Mouse (Mus musculus): ENCODE measurements around the gene Krtap3-1.
"Not testable (repeated sequence)": the region's sequence is repeated elsewhere in the genome, so short reads cannot be mapped to it uniquely, and the experiment has no call there.

Gene Krtap3-1

DNA sequence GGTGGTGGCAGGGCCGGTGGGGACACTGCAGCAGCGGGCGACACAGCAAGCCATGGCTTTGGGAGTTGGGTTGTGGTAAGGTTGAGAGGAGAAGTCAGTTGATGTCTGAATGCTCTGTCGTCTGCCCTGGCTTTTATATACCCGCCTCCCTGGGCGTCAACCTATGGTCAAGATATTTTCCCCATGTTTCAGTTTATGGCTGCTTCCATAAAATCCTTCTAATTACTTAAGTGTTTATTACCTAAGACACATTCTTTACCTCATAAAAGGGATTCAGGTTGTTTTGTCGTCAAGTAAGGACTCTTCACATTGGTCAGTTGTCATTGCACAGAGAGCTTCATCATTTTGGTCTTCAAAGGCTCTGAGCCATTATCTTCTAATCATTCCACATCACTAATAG, at the start of gene Krtap3-1:
Gene Krtap3-1 (minus strand): TSS at position 101 of the 400 bp plus-strand sequence.
- no peak for DNase-seq (ENCODE audit: low read depth)

DNA sequence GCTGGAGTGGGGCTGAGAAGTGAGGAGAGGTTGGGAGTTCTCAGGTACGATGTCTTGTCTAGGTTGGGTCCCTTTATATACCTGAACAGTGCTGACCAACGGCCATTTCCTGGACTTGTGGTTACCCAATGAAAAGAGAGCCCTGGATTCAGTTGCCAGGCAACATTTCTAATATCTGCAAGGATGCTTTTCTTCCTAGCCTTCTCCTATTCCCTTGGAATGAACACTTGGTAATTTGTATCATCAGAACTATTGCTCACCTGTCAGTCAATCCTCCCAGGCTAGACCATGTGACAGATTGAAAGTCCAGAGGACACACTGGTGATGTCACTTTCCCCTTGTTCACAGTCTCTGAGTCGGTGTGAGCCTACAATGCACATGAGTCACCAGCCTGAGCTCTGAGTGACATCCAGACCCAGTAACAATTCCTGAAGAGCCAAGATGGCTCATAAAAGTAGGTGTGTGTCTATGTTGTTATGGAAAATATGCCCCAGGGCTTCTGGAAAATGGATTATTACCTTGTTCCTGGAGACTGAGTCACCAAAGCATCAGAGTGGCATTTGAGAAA, 48.5 kb upstream of the Krtap3-1 start, which contains the start of gene Krtap2-4:
Gene Krtap2-4 (minus strand): TSS at position 51 of the 568 bp plus-strand sequence.
- DNase-seq (ENCODE audit: low read depth), result no peak

- DNase-seq (ENCODE audit: low read depth), result not testable (repeated sequence)
Observed at GRCm38 (mm10) chr11:99610089-99610488, 43.7 kb upstream of the Krtap3-1 start, which contains the start of gene Gm11937. TSS of gene Gm11937 (minus strand) at chr11:99610189.

GRCm38 (mm10) chr11:99609126-99609525, 42.7 kb upstream of the Krtap3-1 start:
- DNase-seq (ENCODE audit: low read depth), result no peak

DNA sequence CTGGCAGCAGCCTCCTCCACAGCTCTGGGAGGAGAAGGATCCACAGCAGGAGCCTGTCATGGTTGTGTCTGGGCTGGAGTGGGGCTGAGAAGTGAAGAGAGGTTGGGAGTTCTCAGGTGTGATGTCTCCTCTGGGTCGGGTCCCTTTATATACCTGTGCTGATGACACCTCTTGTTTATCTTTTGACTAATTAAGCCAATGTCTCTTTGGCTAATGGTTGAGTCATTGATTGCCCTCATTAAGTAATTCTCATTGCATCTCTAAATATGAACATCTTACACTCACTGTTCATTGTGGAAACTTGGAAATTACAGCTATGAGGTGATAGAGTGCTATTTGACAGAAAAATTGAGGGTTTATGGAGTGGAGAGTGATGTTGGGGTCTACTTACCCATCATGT, 36.8 kb upstream of the Krtap3-1 start, which contains the start of gene Gm11938:
Gene Gm11938 (minus strand): TSS at position 101 of the 400 bp plus-strand sequence.
- DNase-seq (ENCODE audit: low read depth), result not testable (repeated sequence)

DNA sequence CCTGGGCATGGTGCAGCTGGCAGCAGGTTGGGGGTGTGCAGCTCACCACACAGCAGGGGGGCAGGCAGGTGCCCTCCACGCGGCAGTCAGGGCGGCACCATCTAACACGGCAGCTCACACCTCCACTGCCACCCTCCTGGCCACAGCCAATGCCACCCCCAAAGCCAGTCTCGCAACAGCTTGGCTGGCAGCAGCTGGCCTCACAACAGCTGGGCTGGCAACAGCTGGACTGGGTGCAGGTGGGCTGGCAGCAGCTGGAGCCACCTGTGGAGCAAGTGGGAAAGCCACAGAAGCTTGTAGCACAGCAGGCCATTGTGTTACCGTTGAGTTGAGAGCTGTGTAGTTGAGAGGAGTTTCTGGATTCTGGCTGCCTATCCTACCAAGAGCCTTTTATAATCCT, 31.3 kb upstream of the Krtap3-1 start, which contains the start of gene Krtap9-3:
Gene Krtap9-3 (minus strand): TSS at position 364 of the 400 bp plus-strand sequence.
- DNase-seq (ENCODE audit: low read depth), result not testable (repeated sequence)

- DNase-seq (ENCODE audit: low read depth), result no peak
Observed at GRCm38 (mm10) chr11:99590981-99591380, 24.6 kb upstream of the Krtap3-1 start, which contains the start of gene Krtap1-3. TSS of gene Krtap1-3 (minus strand) at chr11:99591339.

DNA sequence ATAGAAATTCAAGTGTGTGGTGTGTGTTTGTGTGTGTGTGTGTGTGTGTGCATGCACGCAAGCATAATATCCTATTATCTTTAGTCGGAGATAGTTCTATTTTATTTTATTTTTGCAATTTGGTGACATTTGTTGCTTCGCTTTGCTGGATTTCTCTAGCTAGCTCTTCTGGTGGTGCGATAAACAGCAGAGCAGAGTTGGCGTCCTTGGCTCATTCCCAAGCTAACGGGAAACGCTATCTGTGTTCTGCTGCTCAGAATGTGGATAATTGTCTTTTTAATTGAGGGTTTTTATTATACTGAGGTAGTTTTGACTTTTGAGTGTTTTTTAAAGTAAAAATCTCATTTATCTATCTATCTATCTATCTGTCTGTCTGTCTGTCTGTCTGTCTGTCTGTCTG, 18.7 kb upstream of the Krtap3-1 start:
- no peak for DNase-seq (ENCODE audit: low read depth)

- DNase-seq (ENCODE audit: low read depth), result no peak
Observed at GRCm38 (mm10) chr11:99583245-99583704, 16.8 kb upstream of the Krtap3-1 start, which contains the start of gene Krtap1-4. TSS of gene Krtap1-4 (minus strand) at chr11:99583654.

GRCm38 (mm10) chr11:99581564-99581963, 15.1 kb upstream of the Krtap3-1 start:
- DNase-seq (ENCODE audit: low read depth), result peak; percentile 84

GRCm38 (mm10) chr11:99581051-99581450, 14.6 kb upstream of the Krtap3-1 start:
- peak; percentile 28 for DNase-seq (ENCODE audit: low read depth)

DNA sequence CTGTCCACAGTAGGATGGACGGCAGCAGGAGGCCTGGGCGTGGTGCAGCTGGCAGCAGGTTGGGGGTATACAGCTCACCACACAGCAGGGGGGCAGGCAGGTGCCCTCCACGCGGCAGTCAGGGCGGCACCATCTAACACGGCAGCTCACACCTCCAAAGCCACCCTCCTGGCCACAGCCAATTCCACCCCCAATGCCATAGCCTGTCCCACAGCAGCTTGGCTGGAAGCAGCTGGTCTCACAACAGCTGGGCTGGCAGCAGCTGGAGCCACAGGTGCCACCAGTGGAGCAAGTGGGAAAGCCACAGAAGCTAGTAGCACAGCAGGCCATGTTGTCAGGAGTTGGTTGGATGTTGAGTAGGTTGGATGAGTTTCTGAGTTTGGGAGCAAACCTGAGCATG, 14.2 kb upstream of the Krtap3-1 start, which contains the start of gene Krtap1-5:
Gene Krtap1-5 (minus strand): TSS at position 381 of the 400 bp plus-strand sequence.
- DNase-seq (ENCODE audit: low read depth), result no peak

DNA sequence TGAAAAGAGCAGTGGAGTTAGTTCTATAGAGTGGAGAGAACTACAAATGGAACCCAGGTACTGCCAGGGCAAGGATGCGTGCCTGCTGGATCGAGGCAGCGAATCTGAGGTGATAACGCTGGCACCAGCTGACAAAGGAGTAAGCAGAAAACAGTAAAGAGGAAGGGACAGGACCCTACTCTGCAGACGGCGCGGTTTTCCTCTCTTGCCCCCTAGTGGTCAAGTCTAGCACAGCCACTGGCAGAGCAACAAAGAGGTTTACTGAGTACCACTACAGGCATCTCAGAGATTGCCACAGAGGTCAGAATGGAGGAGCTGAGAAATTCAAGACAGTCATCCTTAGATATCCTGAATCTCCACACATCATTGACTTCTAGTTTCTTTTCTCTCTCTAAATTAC, 7.7 kb upstream of the Krtap3-1 start:
- DNase-seq (ENCODE audit: low read depth), result peak; percentile 75

DNA sequence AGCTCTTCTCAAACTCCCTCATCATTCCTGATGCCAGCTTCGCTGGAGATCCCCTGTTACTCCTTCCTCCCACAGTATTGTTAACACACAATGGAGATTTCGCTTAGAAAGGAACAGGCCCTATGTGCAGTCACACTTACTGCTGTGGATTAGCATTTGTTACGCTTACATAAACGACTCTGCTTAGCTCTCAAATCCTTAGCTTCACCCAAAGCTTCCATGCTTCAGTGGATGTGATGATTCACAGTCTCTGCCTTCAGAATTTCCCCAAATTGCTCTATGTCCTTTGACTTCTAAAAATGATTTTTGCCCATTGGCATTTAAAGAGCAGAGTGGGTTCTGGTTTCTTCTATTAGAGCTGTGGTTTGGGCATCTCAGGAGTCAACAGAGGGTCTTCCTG, 6.7 kb upstream of the Krtap3-1 start:
- DNase-seq (ENCODE audit: low read depth), result peak; percentile 24

- no peak for DNase-seq (ENCODE audit: low read depth)
Observed at GRCm38 (mm10) chr11:99562580-99562979, 3.9 kb downstream of the Krtap3-1 start.

GRCm38 (mm10) chr11:99559366-99559765, 7.1 kb downstream of the Krtap3-1 start, which contains the start of gene Gm11939:
TSS of gene Gm11939 (minus strand) at chr11:99559466.
- DNase-seq (ENCODE audit: low read depth), result no peak

GRCm38 (mm10) chr11:99557976-99558745, 8.3 kb downstream of the Krtap3-1 start:
- DNase-seq (ENCODE audit: low read depth), result no peak

DNA sequence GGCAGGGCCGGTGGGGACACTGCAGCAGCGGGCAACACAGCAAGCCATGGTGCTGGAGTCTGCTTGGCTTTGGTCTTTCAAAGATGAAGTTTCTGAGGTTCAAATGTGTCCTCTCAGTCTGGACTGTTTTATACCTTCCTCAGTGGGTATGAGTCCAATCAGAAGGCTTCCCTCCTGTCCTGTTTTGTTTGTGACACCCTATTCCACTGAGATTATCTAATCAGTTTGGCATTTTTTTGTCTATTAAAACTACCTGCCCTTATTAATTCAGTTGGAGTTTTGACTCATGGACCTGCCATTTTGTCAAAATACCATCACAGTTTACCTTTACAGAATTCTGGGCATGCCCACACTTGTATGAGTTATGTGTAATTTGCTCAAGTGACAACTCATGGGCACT, 9.7 kb downstream of the Krtap3-1 start, which contains the start of gene Krtap3-2:
Gene Krtap3-2 (minus strand): TSS at position 101 of the 400 bp plus-strand sequence.
- DNase-seq (ENCODE audit: low read depth), result no peak

- DNase-seq (ENCODE audit: low read depth), result no peak
Observed at GRCm38 (mm10) chr11:99556195-99556594, 10.2 kb downstream of the Krtap3-1 start.

DNA sequence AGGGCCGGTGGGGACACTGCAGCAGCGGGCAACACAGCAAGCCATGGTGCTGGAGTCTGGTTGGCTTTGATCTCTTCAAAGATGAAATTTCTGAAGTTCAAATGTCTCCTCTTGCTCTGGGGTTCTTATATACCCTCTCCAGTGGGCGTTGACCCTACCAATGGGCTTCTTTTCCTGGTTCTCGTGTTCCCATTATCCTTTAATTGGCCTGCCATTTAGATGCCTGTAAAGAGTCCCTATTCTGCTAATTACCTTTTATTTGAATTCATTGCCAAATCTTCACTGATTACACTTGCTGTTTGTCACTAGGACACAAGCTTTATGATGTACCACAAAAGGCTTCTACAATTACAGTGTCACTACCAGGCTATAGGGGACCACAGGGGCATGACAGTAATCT, 15.7 kb downstream of the Krtap3-1 start, which contains the start of gene Krtap3-3:
Gene Krtap3-3 (minus strand): TSS at position 101 of the 400 bp plus-strand sequence.
- DNase-seq (ENCODE audit: low read depth), result no peak

DNA sequence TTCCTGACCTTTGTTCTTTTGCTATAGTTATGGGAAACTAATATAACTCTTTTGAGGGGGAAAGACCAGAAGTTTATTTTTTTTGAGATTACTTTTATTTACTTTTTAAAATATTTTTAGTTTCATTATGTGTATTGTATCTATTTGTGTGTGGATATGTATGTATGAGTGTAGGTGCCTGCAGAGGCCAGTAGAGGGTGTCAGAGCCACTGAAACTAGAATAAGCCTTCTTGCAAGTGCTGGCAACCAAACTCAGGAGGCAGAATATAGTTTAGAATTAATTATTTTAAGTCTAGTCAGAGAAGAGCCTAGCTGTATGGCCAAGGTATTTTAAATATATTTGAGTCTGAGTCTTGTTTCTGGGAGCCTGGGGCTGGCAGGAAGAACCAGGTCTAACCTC, 18.5 kb downstream of the Krtap3-1 start:
- no peak for DNase-seq (ENCODE audit: low read depth)

DNA sequence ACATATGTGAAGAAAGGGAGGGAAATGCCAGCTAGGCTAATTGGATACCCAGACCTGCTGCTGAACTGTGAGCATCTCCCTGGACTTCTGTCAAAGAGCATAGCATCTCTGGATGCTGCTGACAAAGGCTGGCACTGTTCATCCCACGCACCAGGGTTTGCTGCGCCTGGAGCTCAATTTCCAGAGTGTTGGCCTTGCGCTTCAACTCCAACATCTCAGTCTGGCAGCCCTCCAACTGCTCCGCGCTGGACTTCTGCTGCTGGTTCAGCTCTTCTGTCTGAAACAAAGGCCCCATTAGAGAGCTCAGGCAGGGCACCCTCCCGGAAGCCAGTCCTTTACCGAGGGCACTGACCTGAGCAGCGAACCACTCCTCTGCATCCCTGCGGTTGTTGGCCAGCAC, 26.7 kb downstream of the Krtap3-1 start:
- DNase-seq (ENCODE audit: low read depth), result peak; percentile 14

Measured in NIH3T3 (cell line).